Mouse (Mus musculus) kidney, postnatal 14 days (tissue): ENCODE data around the gene Parp12.

ENCODE experiments used
- DNase-seq: peaks from one replicate; pipeline ENCODE4 v3.0.0; 2022; ENCODE audit warnings: mixed read lengths

The Parp12 gene

DNA sequence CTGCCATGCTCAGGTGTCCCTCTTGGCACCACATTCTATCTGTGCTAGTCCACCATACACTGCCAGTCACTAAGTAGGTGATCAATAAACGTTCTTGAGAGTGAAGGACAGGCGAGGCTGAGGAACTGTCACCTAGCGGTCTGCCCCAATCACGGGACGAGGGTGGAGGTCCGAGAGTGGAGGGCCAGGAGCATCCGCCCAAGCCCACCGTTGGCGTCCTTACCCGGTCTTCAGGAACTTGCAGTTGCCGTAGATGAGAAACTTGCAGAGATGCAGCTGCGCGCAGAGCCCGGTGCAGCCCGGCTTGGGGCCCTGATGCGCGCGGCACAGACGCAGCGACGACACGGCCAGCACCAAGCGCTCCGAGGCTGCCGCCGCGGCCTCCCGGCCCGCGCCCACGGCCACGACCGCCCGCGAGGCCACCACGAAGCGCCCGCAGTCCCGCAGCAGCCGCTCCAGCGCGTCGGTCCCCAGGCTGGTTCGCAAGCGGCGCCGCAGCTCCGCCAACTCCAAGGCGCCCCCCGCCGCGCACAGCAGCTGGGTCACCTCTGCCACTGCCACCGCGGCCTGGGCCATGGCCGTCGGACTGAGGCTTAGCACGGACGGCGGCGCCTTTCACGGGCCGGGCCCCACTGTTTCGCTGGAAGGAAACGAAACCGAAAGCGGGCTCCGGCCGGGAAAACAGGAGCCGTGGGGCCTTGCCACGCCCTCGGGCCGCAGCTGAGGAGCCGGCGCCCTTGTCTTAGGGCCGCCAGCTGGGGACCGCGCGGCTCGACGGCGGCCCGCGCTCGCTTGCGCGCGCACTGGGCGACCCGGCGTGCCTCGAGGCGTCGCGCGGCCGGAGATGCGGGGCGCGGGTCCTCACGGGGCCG, at the start of gene Parp12:
Gene Parp12 (minus strand): TSS at position 766 of the 872 bp plus-strand sequence.
- DNase-seq, result peak; percentile 90

DNA sequence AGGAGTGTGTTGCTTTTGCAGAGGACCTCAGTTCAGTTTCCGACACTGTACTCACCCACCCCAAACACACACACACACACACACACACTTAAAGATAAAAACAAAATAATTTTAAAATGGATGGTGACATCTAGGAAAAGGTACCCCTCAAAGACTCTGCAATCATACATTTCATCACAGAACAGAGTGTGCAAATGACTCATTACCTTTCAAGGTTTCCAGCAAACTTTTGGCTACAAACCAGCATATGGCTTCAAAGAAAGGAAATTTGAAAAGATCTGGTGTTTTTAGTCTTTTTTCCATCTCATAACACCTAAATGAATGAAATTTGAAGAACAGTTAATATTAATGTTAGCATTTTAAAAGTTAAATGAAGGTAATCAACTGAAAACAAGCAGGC, 46.7 kb upstream of the Parp12 start:
- DNase-seq, result no peak

DNA sequence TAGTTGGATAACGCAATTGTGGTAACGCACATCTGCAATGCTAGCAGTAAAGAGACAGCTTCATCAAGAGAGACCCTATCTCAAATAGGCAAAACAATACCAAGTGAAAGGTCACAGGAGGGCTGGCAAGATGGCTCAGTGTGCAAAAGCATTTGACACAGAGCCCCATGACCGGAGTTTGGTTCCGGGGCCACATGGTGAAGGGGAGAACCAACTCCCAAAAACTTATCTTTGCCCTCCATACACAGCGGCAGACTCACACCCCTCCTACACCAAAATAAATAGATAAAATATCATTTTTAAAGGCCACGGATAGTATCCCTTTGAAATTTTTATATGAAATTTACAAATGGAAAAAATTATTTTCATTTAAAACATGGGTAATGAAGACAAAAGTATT, 43.8 kb upstream of the Parp12 start:
- DNase-seq, result no peak

DNA sequence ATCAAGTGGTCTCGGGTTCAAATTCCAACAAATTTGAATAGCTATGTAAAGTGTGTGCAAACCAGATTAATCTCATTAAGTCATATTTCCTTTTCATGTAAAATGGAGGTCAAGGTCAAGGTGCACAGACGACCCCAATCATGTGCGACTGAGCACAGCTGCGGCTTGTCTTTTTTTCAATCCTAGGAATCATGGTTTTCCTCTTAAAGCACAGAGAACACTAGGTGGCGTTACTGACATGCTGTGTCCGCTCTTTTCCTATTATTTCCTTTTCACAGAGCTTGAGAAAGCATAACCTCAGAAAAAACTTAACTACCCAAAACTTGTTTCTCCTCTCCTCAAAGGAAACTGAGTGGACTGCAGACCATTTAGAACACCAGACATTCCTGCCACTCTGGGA, 27.9 kb upstream of the Parp12 start:
- peak; percentile 48 for DNase-seq

DNA sequence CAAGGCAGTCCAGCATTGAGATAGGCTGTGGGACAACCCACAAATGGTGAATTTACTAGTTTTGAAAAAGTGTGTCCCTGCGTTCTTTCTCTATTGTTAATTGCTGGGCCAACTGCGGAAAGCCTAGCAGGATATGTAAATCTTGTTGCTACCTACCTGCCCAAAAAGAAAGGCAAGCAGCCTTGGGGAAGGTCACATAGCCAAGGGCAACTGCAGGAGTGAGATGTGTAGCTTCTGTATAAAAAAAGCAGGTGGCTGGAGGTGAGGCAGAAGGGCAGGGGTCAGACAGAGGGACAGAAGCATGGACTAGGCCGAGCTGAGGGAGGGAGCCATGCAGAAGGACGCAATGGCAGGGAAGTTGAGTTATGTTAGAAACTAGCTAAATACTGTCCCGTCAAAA, 14.4 kb upstream of the Parp12 start:
- no peak for DNase-seq

DNA sequence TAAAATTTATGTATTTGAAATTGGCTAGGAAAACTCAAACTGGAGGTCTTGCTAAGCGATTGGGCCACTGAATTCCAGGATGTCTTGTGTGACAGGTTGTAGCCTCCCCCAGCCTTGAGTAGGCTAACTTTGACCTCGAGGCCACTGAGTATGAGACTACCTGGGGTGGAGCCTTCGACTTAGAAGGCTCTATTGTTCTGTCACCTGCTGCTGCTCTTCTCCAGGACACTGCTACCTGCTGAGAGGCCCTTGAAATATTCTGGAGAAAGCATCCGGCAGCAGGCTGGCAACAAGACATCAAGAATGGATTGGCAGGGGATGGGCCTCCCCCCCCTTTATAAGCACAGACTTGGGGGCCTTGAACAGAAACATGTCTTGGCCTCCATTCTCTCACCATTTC, 13.3 kb upstream of the Parp12 start:
- DNase-seq, result no peak

DNA sequence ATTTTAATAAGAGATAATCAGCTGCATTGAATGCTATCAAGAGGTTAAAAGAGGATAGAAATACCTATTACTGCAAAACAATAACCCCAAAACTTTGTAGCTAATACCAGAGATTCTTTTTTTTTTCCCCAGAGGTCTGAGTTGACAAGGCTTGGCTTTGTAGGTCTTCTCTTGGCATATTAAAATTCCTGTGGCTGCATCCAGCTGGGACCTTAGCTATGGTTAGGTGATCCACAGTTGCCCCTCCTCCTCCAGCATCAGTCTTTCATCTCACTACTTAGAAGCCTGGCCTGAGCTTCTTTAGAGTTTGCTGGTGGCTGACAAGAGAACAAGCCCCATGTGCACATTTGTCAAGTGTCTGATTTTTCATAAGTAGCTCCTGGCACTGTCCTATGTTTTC, 6.6 kb upstream of the Parp12 start:
- no peak for DNase-seq

DNA sequence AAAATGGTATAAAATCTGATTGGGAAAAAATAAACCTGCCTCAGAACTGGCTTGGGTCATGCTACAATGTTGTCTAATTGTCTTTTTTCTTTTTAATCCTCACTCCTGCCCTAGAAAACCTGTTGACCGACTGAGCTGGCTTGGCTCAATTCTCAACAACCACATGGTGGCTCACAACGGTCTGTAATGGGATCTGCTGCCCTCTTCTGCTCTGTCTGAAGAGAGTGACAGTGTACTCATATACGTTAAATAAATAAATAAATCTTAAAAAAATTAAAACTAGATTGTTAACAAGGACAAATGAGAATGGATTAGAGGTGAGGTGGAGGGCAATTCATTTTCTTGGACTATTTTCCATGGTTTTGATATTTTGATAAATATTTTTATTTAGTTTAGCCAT, 2.5 kb upstream of the Parp12 start:
- DNase-seq, result no peak

DNA sequence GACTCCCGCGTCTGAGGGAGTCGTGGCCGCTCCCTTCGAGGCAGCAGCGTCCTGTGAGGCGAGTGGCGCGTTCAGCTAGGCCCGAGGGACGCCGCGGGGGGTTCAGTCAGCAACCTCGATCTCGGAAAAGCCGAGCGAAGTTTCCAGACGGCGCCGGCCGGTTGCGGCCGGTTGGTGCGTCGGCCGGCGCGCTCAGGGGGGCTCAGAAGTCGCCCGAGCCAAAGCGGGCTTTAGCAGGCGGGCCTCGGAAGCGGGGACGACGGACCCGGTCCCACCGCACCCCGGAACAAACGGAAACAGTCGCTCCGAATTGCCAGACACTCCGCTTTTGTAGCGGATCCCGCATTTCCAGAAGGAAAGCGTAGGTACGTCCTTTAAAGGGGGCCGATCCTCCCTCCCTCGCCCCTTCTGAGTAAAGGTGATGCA, 320 bp upstream of the Parp12 start:
- no peak for DNase-seq

DNA sequence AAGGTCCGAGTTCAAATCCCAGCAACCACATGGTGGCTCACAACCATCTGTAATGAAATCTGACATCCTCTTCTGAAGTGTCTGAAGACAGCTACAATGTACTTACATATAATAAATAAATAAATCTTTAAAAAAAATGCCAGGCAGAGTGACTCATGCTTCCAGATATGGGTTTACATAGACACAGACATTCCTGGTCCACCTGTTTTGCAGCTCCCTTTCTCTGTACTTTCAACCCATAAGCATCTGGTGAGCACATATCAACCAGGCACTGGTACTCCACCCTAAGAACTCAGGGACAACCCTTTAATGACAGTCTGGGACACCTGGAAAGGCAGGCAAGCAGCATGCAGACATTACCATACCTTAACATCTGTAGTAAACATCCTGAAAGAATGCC, 2.7 kb downstream of the Parp12 start:
- DNase-seq, result no peak

DNA sequence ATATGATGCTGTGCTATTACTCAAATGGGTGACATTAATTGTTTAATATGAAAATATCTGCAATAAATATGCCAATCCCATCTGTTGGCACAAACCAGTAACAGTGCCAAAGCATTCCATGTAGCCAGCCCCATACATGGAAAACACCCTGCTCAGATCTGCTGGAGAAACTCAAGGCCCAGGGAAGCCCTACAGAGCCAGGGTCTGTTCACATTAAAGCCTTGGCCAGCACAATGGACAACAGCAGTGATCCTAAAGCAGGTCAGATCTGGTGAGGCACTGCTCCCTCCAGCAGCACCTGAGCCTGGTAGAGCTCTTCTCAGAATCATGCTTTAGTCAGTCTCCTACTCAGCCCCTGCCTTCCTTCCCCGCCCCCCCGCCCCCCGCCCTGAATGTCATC, 5.0 kb downstream of the Parp12 start:
- no peak for DNase-seq

DNA sequence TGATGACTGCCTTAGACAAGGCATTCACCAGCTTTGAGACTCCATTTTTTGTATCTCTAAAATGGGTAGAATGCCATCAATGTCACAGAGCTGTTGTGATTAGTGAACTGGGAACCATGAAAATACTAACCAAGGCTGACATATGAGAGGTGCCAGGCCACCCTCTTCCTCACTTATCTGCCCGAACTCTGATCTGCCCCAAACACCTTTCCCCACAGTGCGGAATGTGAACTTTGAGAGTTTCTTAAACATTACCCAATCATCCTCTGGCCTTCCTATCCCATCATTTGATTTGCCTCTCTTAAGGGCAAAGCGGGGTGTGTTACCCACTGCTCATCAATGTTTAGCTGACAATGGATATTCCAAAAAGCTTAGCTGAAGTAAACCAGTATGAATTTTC, 5.4 kb downstream of the Parp12 start:
- no peak for DNase-seq

DNA sequence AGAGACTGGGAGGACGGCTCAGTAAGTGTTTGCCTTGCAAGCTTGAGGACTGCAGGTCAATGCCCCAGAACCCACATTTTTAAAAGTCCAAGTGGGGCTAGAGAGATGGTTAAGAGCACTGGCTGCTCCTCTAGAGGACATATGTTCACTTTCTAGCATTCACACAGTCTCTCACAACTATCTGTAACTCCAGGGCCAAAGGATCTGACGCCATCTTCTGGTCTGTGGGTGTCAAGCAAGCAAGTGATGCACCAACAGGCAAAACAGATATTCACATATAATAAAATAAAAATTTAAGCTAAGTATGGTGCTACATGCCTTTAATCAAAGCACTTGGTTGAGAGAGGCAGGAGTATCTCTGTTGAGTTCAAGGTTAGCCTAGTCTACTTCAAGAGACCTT, 11.3 kb downstream of the Parp12 start:
- no peak for DNase-seq

DNA sequence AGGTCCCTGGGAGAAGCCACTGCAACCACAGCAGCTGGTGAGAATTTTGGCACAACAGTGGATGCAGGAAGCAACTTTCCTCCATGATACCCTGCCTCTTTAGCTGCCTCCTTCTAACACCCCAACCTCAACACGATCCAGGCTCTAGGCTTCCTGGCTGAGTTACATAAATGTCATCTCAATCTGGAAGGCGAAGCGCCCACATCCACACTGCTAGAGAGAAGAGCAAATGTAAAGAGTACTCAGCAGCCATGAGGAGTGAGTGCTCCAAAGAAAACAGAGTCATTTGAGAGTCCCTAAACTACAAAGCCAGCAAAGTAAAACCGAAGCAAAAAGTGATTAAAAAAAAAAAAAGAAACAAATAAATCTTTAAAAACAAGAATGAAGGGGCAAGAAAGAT, 13.5 kb downstream of the Parp12 start:
- no peak for DNase-seq

DNA sequence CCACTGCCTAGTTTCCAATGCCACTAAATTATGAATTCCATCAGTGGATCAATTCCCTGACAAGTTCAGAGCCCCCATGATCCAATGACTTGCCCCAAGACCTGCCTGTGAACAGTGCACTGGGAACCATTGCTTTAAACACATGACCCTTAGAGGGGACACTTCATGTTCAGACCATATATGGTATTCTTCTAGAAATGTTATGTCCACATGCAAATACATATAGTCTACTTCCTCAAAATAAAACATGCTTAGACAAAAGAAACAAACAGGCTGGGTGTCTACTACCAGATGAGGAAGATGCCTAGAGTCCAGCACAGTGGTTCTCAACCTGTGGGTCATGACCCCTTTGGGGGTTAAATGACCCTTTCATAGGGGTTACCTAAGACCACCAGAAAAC, 41.7 kb downstream of the Parp12 start:
- no peak for DNase-seq

DNA sequence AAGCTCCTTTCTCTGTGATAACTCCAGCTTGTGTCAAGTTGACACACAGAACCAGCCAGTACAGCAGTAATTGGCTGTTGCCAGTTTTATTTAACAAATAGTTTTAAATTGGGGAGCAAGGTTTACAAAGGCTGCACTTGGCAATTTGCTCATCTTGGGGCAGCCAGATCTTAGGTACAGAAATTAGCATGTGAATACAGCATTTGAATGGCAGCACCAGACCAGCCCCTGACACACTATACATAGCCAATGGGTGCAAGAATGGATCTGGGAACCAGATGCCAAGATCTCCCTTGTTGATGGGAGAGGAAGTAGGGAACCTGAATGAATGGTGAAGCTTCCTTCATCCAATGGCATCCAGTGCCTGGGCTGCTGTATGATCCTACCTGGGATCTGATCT, 44.0 kb downstream of the Parp12 start:
- DNase-seq, result no peak

DNA sequence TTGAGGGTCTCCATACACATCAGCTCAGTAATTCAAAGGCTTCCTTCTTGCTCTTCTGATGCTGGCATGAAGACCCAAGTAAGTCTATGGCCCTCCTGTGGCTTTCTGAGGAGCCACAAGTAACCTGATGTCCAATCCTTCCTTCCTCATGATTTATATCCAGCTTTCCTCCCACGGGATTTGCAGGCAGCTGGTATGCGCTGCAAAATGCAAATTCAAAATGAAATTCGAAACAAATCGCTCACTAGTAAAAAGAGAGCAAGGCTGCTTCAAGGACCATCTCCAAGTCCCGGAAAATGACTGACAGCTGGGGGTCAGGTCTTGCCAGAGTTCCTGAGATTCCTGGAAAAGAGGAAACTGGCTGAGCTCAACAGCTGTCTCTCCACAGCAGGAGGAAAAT, 45.5 kb downstream of the Parp12 start:
- DNase-seq, result peak; percentile 36

DNA sequence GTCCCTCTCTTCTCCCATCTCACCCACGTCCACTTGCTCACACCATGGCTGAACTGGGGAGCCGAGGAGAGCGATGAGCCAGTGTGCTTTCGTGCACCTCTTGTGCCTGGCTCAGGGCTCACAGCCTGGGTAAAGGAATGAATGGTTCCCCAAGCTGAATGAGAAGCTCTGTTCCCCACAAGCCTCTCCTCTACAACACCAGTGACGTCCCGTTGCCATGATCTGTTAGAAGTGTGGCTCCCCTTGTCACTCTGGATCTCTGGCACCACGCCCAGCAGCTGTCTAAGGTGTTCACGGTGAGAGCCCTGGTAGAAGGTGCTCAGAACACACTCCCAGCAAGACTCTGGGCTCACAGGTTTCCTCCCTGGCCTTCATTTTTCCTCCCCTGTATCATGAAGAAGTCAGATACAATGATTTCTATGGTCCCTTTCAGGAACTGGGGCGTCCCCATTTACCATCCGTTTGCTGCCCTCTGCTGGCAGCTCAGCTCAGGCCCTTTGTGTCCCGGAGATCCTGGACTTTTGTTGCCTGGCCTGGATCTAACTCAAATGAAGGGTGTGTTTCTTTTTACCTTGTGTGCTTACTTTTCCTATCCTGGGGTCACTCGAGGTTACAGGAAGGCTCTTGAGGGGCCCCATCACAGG, 51.1 kb downstream of the Parp12 start:
- DNase-seq, result peak; percentile 87

DNA sequence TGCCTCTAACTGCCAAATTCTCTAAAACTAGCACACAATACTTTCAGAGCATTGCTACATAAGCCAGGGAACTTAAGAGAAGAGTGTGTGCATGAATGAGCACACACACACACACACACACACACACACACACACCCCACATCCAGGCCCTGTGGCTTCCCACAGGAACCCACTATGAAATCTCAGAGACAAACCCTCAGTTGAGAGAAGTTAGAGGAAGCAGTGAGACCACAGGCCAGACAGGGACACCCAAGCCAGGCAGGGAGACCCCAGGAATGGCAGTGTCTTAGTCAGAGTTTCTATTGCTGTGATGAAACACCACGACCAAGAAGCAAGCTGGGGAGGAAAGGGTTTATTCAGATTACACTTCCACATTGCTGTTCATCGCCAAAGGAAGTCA, 54.6 kb downstream of the Parp12 start:
- DNase-seq, result no peak

DNA sequence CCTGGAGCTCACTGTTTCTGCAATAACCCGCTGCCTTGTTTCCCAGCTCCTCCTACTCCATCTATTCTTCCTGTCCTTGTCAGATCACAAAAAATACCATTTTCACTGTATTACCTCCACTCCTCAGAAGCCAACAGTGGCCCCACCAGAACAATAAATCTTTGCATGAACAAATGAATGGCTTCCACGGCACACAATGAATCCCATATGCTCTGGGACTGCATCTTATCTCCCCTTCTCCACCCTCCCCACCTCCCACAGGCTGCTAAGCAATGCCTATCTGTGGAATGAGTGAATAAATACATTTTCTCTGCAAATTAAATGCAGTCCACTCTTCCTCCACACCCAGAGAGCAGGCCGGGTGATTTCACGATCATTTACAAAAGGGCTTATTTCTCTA, 57.0 kb downstream of the Parp12 start:
- DNase-seq, result no peak

DNA sequence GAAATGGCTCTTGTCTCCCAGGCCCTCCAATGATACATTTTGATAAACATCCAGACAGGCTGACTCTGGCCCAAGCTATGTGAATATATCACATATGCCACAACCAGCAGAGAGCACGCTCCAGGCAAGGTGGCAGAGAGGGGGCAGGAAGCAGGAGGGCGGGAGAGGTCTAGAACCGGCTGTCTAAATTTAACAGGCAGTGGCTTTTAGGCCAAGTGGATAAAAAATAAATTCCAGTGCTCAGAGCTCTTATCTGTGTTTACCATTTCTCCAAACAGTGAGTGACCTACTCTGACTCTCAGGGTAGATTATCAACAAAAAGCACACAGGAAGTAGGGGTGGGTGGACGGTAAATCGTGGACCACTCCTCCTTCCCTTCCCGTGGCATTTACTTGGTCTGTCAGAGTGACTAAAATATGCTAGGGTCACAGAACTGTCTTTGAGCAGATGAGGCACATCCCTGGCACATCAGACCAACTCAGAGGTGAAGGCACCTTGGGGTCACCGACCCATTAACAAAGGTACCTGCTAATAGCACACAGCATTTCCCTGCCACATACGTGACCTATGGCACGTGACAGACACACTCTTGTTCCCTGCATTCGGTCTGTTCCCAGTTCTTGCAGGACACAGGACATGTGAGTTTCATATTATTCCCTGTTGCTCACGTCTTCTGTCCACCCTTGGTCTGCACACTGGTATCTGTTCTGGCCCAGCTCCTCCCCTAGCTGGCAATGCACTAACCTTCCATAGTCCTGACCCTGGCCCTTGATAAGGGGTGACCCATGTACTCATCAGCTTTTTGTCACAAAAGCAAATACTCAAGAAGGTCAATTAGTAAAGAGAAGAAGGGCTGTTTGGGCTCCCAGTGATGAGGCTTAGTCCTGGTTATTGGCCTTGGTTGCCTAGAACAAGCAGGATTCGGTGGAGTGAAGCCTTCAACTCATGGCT, 58.3 kb downstream of the Parp12 start:
- peak; percentile 73 for DNase-seq

DNA sequence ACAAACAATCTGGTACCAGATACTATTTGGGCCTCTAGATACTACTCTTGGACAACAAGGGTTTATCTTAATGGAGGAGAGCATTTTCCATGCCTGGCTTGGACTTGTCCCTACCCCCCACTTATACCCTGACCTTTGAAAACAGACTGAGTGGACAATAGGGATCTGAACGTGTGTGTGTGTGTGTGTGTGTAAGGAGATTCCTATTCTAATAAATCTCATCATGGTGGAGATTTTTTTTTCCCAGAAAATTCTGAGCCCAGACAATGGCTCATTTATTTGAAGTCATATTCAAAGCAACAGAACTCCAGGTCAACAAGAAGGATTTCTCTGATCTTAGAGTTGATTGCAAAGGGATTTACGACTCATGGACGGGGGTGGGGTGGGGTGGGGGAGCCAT, 59.2 kb downstream of the Parp12 start:
- DNase-seq, result peak; percentile 48

DNA sequence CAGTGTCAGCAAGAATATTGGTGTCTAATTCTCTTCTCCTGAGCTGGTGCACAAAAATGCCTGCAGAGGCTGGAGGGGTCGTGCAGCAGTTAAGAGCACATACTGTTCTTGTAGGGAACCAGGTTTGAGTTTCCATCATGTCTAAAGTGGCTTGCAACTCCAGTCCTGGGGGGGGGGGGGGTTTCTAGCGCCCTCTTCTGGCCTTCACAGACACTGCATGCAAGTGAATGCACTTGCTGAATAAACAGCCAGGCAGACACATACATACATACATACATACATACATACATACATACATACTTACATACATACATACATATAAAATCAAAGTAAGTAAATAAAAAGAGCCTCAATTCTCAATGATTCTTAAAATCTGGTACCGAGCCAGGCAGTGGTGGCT, 59.8 kb downstream of the Parp12 start:
- no peak for DNase-seq
